Mouse (Mus musculus) testis, adult 10 weeks (tissue): ENCODE data around the gene Spdef. TPM values are rescaled to one million over a fixed set of nuclear protein-coding genes. Genes with fewer than 3 reads are reported as not detected.

Experiments used
- polyA plus RNA-seq: library from polyadenylated mRNA; stranded (reverse); fragments of 350-450 nt; fragmentation: Illumina TruSeq; extraction: RNeasy Lipid Tissue Mini Kit (QIAGEN cat#74804); gene quantifications from one replicate; pipeline ENCODE4 v1.2.3, GENCODE M21; 2014; ENCODE audit warnings: low read depth, low replicate concordance

The Spdef gene
- polyA plus RNA-seq, result not detected

DNA sequence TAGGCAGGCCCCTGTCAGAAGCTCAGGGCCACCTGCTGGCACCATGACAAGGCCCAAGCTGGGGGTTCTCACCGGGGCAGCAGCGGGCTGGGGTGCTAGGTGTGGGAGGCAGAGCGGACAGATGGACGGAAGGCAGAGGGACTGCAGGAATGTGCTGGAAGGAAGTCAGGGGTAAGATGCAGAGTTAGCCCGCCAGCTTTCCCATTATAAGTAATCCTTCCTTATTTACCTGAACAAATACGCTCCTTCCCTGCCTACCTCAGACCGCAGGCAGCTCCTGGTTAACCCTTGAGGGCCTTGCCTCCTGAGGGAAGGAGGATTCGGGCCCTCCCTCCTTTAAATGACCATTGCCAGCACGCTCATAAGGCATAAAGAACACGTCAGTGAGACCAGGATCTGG lies at the start of gene Spdef:
Gene Spdef (minus strand): TSS at position 186 of the 400 bp plus-strand sequence.

Other genes starting within 250 kb of the Spdef start
- not detected for gene Grm4, start 207.6 kb downstream of the Spdef start, polyA plus RNA-seq
- gene Hmga1, start 172.5 kb downstream of the Spdef start, polyA plus RNA-seq, result 14.2 TPM
- not detected for gene AI413582, start 163.2 kb downstream of the Spdef start, polyA plus RNA-seq
- gene Nudt3, start 105.5 kb downstream of the Spdef start, polyA plus RNA-seq, result 26.3 TPM
- gene RPS10-NUDT3, start 93.7 kb downstream of the Spdef start, polyA plus RNA-seq, result not detected
- gene Rps10, start 92.3 kb downstream of the Spdef start, polyA plus RNA-seq, result 24.5 TPM
- 1.9 TPM for gene Pacsin1, start 73.4 kb downstream of the Spdef start, polyA plus RNA-seq
- gene D17Wsu92e, start 91.7 kb upstream of the Spdef start, polyA plus RNA-seq, result 74.8 TPM
- gene Snrpc, start 109.2 kb upstream of the Spdef start, polyA plus RNA-seq, result 104 TPM
- 2.6 TPM for gene Uhrf1bp1, start 127.5 kb upstream of the Spdef start, polyA plus RNA-seq
- gene Anks1, start 180.4 kb upstream of the Spdef start, polyA plus RNA-seq, result 1.4 TPM
- 42.0 TPM for gene Taf11, start 180.9 kb upstream of the Spdef start, polyA plus RNA-seq